Mouse (Mus musculus) embryonic facial prominence, embryonic 13.5 days (tissue): ENCODE data around the gene BC061212. TPM values are rescaled to one million over a fixed set of nuclear protein-coding genes. Genes with fewer than 3 reads are reported as not detected.
"Not testable (repeated sequence)": the region's sequence is repeated elsewhere in the genome, so short reads cannot be mapped to it uniquely, and the experiment has no call there.

Experiments used
- ATAC-seq: fragments of 200-750 bp; cut with Nextera tagmentation; 2 replicates; pipeline ENCODE4 v1.8.0; 2017; ENCODE audit warnings: low read depth; ENCODE audit not compliant: insufficient number of reproducible peaks, insufficient read depth, low FRiP score, low TSS enrichment
- H3K27ac ChIP-seq: fragments of 300-500 bp; sonication (generic); 2 replicates; pipeline ENCODE4 v1.5.1; 2015; ENCODE audit warnings: moderate library complexity, mild to moderate bottlenecking, inconsistent platforms
- H3K27me3 ChIP-seq: fragments of 300-500 bp; sonication (generic); 2 replicates; pipeline ENCODE4 v1.6.1; 2015; ENCODE audit warnings: mild to moderate bottlenecking, inconsistent platforms
- H3K36me3 ChIP-seq: fragments of 300-500 bp; sonication (generic); 2 replicates; pipeline ENCODE4 v1.6.1; 2015; ENCODE audit warnings: mild to moderate bottlenecking, inconsistent platforms
- H3K4me1 ChIP-seq: fragments of 300-500 bp; sonication (generic); 2 replicates; pipeline ENCODE4 v1.6.1; 2015; ENCODE audit warnings: inconsistent platforms
- H3K4me2 ChIP-seq: fragments of 300-500 bp; sonication (generic); 2 replicates; pipeline ENCODE4 v1.6.1; 2015; ENCODE audit warnings: moderate library complexity, mild to moderate bottlenecking, inconsistent platforms
- H3K4me3 ChIP-seq: fragments of 300-500 bp; sonication (generic); 2 replicates; pipeline ENCODE4 v1.5.1; 2015; ENCODE audit warnings: mild to moderate bottlenecking, inconsistent platforms
- H3K9ac ChIP-seq: fragments of 300-500 bp; sonication (generic); 2 replicates; pipeline ENCODE4 v1.6.1; 2015; ENCODE audit warnings: mild to moderate bottlenecking, inconsistent platforms
- H3K9me3 ChIP-seq: fragments of 300-500 bp; sonication (generic); 2 replicates; pipeline ENCODE4 v1.6.1; 2016; ENCODE audit warnings: inconsistent platforms
- WGBS: fragments of 180-500 bp; shearing (Covaris S2); methylation state at CpG from one replicate; pipeline ENCODE4 v1.1.7; 2015; ENCODE audit warnings: mixed read lengths; 5-methylcytosine and 5-hydroxymethylcytosine counted together
- polyA plus RNA-seq: library from polyadenylated mRNA; unstranded; fragments of >200 nt; fragmentation: Nextera tagmentation; extraction: Ambion mirVana; gene quantifications from 2 replicates; pipeline ENCODE4 v1.2.1, GENCODE M21; 2015

The BC061212 gene
- polyA plus RNA-seq = not detected in 2 replicates

DNA sequence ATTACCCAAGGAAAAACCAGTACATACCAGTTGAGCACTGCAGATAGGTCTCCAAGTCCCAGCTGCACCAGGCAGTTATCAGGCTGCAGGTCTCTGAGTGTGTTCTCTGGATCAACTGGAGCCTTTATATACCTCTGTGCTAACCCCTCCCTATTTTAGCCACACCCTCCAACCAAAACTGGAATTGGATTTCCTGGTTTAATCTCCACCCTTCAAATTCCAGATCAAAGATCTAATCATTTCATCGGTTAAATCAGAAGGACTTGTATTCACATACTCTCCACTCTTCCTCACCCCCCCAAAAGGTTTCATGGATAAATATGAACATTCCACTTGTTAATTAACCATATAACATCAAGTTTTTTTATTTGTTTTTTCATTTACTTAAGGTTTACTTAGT is at the start of gene BC061212:
Gene BC061212 (minus strand): TSS at position 101 of the 400 bp plus-strand sequence.
- not testable (repeated sequence) for H3K4me1 ChIP-seq, H3K36me3 ChIP-seq, H3K4me2 ChIP-seq, H3K4me3 ChIP-seq, ATAC-seq, H3K9me3 ChIP-seq, H3K9ac ChIP-seq, H3K27me3 ChIP-seq, H3K27ac ChIP-seq
- no CpG with 5 or more reads among the region's 1 CpGs for WGBS

DNA sequence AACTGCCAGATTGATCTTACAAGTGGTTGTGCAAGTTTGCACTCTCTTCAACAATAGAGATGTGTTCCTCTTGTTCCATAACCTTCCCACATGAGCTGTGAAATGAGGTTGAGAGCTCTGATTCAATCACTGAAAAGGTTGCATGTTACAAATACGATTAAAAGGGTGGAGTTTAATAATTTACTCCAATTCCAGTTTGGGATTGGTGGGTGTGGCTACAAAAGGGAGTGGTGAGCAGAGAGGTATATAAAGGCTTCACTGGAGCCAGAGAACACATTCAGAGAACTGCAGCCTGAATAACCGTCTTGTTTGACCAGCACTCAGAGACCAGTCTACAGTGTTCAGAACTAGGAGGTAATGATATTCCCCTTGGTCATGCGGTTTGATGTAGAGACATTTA is 5.7 kb upstream of the BC061212 start, which contains the start of gene Gm6351:
Gene Gm6351 (plus strand): TSS at position 301 of the 400 bp plus-strand sequence.
- not testable (repeated sequence) for H3K27ac ChIP-seq, H3K27me3 ChIP-seq, H3K4me1 ChIP-seq, H3K36me3 ChIP-seq, H3K9ac ChIP-seq, H3K4me3 ChIP-seq, H3K9me3 ChIP-seq, ATAC-seq, H3K4me2 ChIP-seq
- WGBS = no CpG with 5 or more reads among the region's 3 CpGs

Other genes starting within 250 kb of the BC061212 start
- not detected in 2 replicates for gene Gm7792, start 226.8 kb downstream of the BC061212 start, polyA plus RNA-seq
- gene Gm16429, start 141.5 kb downstream of the BC061212 start, polyA plus RNA-seq = not detected in 2 replicates
- not detected in 2 replicates for gene Gm6351, start 5.8 kb upstream of the BC061212 start, polyA plus RNA-seq
- gene Gm3106, start 147.5 kb upstream of the BC061212 start, polyA plus RNA-seq = not detected in 2 replicates
- not detected in 2 replicates for gene A430089I19Rik, start 236.3 kb upstream of the BC061212 start, polyA plus RNA-seq
- gene Gm6502, start 243.9 kb upstream of the BC061212 start, polyA plus RNA-seq = not detected in 2 replicates